Mouse (Mus musculus): ENCODE data around the gene Tepp. TPM values are rescaled to one million over a fixed set of nuclear protein-coding genes. Genes with fewer than 3 reads are reported as not detected.
A peak's percentile ranks its signal among the peaks of the same experiment; 100 is the strongest.

The Tepp gene
- total RNA-seq, 4 experiments from 2014 or later = not detected

GRCm38 (mm10) chr8:95331156-95331719 is 20.9 kb downstream of the Tepp start:
- no peak for DNase-seq (ENCODE audit: low spot score in 2 of 2)

- DNase-seq (ENCODE audit: low spot score in 2 of 2) = peak; percentile 87 to 91
These were observed 21.5 kb downstream of the Tepp start, which contains the start of the genes Zfp319 and Usb1 for GRCm38 (mm10) chr8:95331720-95332436. Gene Zfp319, minus strand, starts transcription at chr8:95331950. Gene Usb1, plus strand, starts transcription at chr8:95332284.

- DNase-seq (ENCODE audit: low spot score in 2 of 2) = no peak
These were observed 22.3 kb downstream of the Tepp start for GRCm38 (mm10) chr8:95332437-95333199.

GRCm38 (mm10) chr8:95335706-95336105 is 25.3 kb downstream of the Tepp start:
- DNase-seq (ENCODE audit: low spot score in 2 of 2) = no peak

GRCm38 (mm10) chr8:95336363-95336762 is 26.0 kb downstream of the Tepp start:
- no peak for DNase-seq (ENCODE audit: low spot score in 2 of 2)

- no peak for DNase-seq (ENCODE audit: low spot score in 2 of 2)
These were observed 31.4 kb downstream of the Tepp start for GRCm38 (mm10) chr8:95341721-95342120.

GRCm38 (mm10) chr8:95344668-95345067 is 34.3 kb downstream of the Tepp start:
- DNase-seq (ENCODE audit: low spot score in 2 of 2) = no peak

- DNase-seq (ENCODE audit: low spot score in 2 of 2) = peak in 1 of 2 experiments; percentile 59
These were observed 36.5 kb downstream of the Tepp start for GRCm38 (mm10) chr8:95346643-95347545.

- DNase-seq (ENCODE audit: low spot score in 2 of 2) = no peak
These were observed 38.0 kb downstream of the Tepp start for GRCm38 (mm10) chr8:95348356-95348755.

GRCm38 (mm10) chr8:95348811-95349630 is 38.7 kb downstream of the Tepp start:
- peak in 1 of 2 experiments; percentile 83 for DNase-seq (ENCODE audit: low spot score in 2 of 2)

GRCm38 (mm10) chr8:95351461-95351860 is 41.1 kb downstream of the Tepp start:
- DNase-seq (ENCODE audit: low spot score in 2 of 2) = no peak

- DNase-seq (ENCODE audit: low spot score in 2 of 2) = no peak
These were observed 41.9 kb downstream of the Tepp start, which contains the start of gene Mmp15 for GRCm38 (mm10) chr8:95352151-95352870. Gene Mmp15, plus strand, starts transcription at chr8:95352268.

GRCm38 (mm10) chr8:95352871-95353866 is 42.8 kb downstream of the Tepp start:
- no peak for DNase-seq (ENCODE audit: low spot score in 2 of 2)

GRCm38 (mm10) chr8:95354606-95355005 is 44.2 kb downstream of the Tepp start:
- no peak for DNase-seq (ENCODE audit: low spot score in 2 of 2)

- no peak for DNase-seq (ENCODE audit: low spot score in 2 of 2)
These were observed 48.4 kb downstream of the Tepp start for GRCm38 (mm10) chr8:95358550-95359411.

- no peak for DNase-seq (ENCODE audit: low spot score in 2 of 2)
These were observed 50.0 kb downstream of the Tepp start for GRCm38 (mm10) chr8:95360181-95361015.

- no peak for DNase-seq (ENCODE audit: low spot score in 2 of 2)
These were observed 50.6 kb downstream of the Tepp start for GRCm38 (mm10) chr8:95361016-95361341.
